Mouse (Mus musculus) ES-Bruce4 (cell line): ENCODE measurements around the gene Cttn.

ENCODE experiments used
- CTCF ChIP-seq: IDR thresholded peaks from one replicate; pipeline ENCODE4 v1.8.1; 2011; ENCODE audit warnings: low read depth, low read length
- EP300 ChIP-seq: IDR thresholded peaks from 2 replicates; pipeline ENCODE4 v1.6.1; 2011; ENCODE audit warnings: low read depth, low read length; ENCODE audit not compliant: insufficient read depth

- no peak for TF ChIP-seq CTCF
- no peak for TF ChIP-seq EP300
These were observed 33.1 kb upstream of the Cttn start for GRCm38 (mm10) chr7:144503959-144504358.
